Mouse (Mus musculus): ENCODE measurements around the gene Klhdc2.

- TF ChIP-seq CTCF (IDR thresholded peaks at IDR 0.05; ENCODE audit: low read depth) (no peak), EP300 (IDR thresholded peaks at IDR 0.05; ENCODE audit: low read depth) (no peak)
Measured at GRCm38 (mm10) chr12:69306333-69306732, 9.9 kb downstream of the Klhdc2 start.
